Mouse (Mus musculus) cerebellum, postnatal 14 days (tissue): ENCODE data around the gene C2cd5.
A peak's percentile ranks its signal among the peaks of the same experiment; 100 is the strongest.

ENCODE experiments used
- DNase-seq, 2 experiments: peaks; one replicate each; pipeline ENCODE4 v3.0.0; 2021; ENCODE audit warnings: mixed read lengths in 2 of 2

Gene C2cd5

DNA sequence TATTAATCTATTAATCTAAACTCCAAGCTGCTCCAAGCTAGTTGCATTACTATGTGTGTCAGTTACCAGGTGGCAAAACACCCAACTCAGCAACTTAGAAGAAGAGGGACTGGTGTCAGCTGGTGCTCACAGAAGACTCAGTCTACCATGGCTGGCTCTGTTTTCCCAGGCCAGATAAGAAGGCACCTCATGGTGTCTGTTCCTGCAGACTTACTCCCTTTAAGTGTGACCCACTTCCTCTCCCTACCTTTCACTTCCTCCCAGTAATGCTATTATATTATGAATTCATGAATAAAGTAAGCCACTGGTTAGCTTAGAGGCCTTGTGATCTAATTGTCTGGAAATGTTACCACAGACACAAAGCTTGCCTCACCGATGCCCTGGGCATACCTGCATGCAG lies 132.5 kb downstream of the C2cd5 start:
- no peak for DNase-seq

DNA sequence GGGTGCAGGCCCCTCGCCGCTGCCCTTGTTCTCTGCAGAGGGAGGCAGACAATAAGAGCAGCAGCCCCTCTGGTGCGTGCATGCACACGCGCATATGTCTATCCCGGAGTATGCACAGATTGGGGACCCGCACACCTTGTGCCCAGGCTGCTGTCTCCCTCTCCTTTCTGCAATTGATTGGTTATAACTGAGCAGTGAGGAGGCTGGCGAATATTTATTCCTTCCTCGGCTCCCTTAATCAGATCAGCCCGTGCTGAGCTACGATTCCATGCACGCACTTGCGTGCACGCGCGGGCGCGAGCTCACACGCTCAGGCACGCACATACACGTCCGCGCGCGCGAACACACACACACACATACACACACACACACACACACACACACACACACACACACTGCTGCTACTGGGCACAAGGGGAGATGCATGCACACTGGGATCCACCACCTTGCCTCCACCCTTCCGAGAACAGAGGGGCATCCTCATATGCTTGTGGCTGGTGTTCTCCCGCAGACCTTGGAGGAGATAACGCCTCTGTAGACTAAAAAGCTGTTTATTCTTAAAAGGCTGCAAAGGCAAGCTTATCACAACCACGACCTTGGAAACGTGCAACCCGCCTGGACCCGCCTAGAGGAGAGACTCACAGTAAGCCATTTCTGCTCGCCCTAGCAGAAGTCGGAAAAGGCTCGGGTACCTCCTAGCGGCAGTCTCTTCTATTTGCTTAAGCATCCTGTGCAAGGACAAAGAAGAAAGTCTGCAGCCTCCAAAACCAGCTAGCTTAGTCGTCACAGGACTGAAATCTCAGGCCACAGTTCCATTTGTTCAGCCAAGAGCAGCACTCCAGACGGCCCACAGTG lies 135.2 kb downstream of the C2cd5 start:
- DNase-seq = peak; percentile 90 to 91

DNA sequence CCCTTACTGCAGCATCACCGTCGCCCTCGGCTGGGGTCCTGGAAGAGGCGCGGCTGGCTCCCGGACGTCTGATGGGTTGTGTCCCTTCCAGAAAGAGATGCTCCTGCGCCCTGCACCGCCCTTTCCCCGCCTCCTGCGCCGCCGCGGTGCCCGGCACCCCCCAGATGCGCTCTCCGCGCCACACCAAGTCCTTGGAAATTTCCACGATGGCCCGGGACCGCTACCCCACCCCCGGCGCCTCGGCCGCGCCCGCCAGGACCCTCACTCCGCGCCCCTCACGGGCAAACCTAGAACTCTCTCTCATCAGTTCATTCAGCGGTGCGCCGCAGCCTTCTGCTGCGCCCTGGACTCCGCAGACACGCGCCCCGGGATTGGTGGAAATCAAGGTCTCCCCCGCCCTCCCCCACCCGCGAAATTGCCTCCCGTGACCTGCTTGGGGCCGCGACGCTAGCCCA lies 135.8 kb downstream of the C2cd5 start, which contains the start of gene St8sia1:
TSS of gene St8sia1 (minus strand) at position 377 of the 455 bp plus-strand sequence.
- peak; percentile 77 to 81 for DNase-seq

DNA sequence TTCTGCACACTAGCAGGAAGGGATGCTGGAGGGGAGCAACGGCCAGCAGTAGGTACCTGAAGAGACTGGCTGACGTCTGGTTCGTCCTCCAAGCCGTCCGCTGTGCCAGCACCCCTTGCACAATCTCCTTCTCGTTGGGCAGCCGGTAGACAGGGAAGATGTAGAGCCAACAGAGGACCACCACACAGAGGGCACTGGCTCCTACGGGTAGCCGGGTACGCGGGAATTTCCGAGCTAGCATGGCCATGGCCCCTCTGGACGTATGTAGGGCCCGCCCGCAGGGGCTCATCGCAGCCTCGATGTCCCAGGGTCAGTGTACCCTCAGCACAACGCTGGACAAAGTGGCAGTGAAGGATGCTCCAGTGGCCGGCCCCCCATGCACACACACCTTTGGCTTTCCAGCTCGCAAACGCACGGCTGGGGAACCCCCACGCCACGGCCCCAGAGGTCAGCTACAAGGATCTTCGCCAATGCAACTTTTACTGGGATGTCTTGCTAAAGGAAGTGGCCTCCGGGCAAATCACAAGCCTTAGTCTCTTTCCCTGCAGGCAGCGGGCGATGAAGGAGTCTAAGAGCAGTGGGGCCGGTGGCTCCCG lies 136.4 kb downstream of the C2cd5 start:
- peak in 1 of 2 experiments; percentile 71 for DNase-seq

DNA sequence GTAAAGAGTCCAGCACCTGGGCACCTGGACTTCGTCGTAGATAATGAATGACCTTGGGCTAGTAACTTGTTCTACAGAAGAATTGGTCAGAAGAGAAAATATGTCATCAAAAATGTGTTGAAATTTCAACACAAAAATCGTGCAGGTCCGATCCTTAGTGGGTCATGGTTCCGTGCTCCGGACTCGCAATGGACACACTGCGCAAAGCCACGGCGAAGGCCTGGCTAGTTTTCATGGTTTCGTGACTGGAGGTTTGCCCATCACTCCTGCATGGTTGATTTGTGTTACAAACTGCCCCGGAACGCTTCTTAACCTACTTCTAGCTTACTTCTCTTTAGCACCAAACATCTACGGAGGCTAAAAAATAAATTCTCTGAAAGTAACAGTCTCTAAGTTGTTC lies 137.1 kb downstream of the C2cd5 start:
- DNase-seq = peak; percentile 37 to 50

DNA sequence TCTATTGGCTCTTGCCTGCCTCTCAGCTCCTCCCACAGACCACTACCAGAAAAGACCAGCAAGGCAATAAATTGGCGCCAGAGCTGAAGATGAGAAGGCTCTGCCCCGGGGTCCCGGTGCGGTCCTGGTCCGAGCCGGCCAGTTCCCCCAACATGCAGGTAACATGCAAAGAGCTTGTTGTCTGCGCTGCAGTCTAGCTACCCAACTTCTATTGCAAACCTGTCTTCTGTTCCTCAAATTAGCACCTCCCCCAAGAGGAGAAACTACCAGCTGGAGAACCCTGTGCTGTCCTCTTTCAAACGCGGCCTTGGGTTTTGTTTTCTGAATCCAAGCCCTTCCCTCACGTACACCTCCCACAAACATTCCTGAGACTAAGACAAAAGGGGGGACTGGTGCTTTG lies 137.5 kb downstream of the C2cd5 start:
- peak in 1 of 2 experiments; percentile 28 for DNase-seq

DNA sequence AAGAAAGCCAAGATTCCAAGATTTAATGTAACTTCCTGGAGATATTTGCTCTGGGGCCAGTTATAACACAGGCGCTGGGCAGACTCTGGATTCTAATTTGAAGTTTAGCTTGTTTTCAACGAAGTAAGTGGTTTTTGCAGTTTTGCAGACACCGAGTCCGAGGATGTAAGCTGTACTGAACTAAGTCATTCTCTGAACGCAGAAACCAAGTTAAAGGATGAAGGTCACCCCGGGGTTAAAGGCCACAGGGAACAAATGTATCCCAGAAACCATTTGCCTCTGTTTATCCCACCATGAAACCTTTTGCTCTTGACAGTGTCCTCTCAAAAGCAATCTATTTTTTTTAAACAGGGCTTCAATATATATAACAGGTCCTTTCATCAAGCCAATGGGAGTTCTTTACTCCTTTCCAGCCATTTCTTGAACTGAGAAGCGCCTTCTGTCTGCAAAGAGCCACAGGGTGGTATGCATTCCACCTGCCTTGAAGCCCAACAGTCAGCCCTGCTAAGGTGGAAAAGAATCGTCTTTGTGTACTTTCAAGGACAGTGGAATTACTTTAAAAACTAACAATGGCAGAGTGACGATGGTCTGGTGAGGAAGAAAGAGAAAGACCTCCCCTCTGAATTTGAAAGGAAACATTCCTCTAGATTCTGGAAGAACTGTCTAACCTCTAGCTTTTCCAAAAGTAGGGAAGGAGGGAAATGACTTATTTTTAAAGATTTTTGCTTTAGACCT lies 138.1 kb downstream of the C2cd5 start:
- DNase-seq = peak in 1 of 2 experiments; percentile 7
